Comparison of ENCODE assay signal across 7 mouse cellular contexts in the genomic region with DNA sequence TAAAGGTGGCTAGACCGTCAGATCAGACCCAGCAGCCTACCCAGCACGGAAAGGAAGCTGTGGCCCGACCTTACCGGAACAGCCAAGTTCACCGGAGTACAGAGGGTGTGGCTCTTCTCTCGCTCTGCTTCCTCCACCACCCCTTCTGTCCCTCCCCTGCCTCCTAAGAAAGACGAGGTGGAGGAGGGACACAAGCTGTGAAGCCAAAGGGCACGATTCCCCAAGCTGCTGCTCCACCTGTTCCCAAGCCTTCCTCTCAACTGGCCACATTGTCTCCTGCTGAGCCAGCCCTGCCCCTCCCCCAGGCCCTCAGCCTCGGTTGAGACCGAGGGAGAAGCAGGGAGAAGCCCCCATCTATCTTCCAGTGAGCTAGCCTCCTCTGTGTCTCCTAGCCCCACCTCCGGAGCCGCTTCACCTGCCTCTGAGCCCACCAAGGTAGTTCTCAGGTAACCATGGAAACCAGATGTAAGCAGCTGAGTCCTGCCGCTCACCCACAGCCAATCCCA. TPM values are rescaled to one million over a fixed set of nuclear protein-coding genes. Genes with fewer than 3 reads are reported as not detected.
A peak's percentile ranks its signal among the peaks of the same experiment; 100 is the strongest.
DNase-seq lines count a peak whose midpoint lies in the region; ATAC-seq and TF ChIP-seq lines count a peak whose summit lies in the region.

No protein-coding gene starts in this region.

- peak; percentile 75 for ATAC-seq in activated CD4-positive, CD25-positive, alpha-beta regulatory T cell, adult 4 months
- ATAC-seq in hindbrain, embryonic 16.5 days = peak; percentile 28; the same call in 1 of the 2 replicates
- no peak; the same call in 1 of the 2 replicates for ATAC-seq in liver, embryonic 11.5 days (replicated peaks; ENCODE audit: low FRiP score)
- no peak for ATAC-seq in monocyte, adult 5-6 weeks (replicated peaks; ENCODE audit: insufficient number of reproducible peaks, low FRiP score, low TSS enrichment, poor library complexity, severe bottlenecking)

- no peaks in the 10 kb centered on the region for H3K79me2 ChIP-seq in myocyte (ENCODE audit: control insufficient read depth, insufficient read depth)

- DNase-seq in ES-CJ7 (ENCODE audit: low read depth, low spot score) = peak; percentile 93
- no peak for DNase-seq in liver, embryonic 11.5 days (ENCODE audit: low spot score)
- no peak for DNase-seq in layer of hippocampus, postnatal 10 days (ENCODE audit: low spot score in 2 of 2)

- H3ac ChIP-seq in myocyte (ENCODE audit: control insufficient read depth, insufficient read length) = no peak overlapping the region

- H3K4me2 ChIP-seq in hindbrain, embryonic 16.5 days (ENCODE audit: low read length) = no peak overlapping the region; the same call in 1 of the 2 replicates
- H3K4me2 ChIP-seq in liver, embryonic 11.5 days = peak overlapping the region; percentile 54
- peak overlapping the region; percentile 38 for H3K4me2 ChIP-seq in myocyte (ENCODE audit: low read depth)

- H3K9ac ChIP-seq in hindbrain, embryonic 16.5 days (ENCODE audit: low read depth, low read length) = peak overlapping the region; percentile 29; the same call in 1 of the 2 replicates
- H3K9ac ChIP-seq in liver, embryonic 11.5 days (ENCODE audit: low read depth, low read length) = peak overlapping the region; percentile 42; the same call in 1 of the 2 replicates

- no peaks in the 10 kb centered on the region for H3K9me3 ChIP-seq in hindbrain, embryonic 16.5 days (ENCODE audit: control insufficient read depth, low read length)
- no peaks in the 10 kb centered on the region for H3K9me3 ChIP-seq in liver, embryonic 11.5 days (ENCODE audit: control insufficient read depth, low read length)

- TF ChIP-seq POLR2A in myocyte (IDR thresholded peaks at IDR 0.05; ENCODE audit: insufficient read length, low read depth) = peak; percentile 45

- H3K36me3 ChIP-seq in hindbrain, embryonic 16.5 days (ENCODE audit: control insufficient read depth, insufficient read depth, low read length) = peaks cover 44% of the 10 kb centered on the region
- H3K36me3 ChIP-seq in liver, embryonic 11.5 days (ENCODE audit: control insufficient read depth, insufficient read depth, low read length) = peaks cover 5% of the 10 kb centered on the region
- no peaks in the 10 kb centered on the region for H3K36me3 ChIP-seq in myocyte (ENCODE audit: control insufficient read depth, insufficient read depth)

- peaks cover 10% of the 10 kb centered on the region for H3K4me1 ChIP-seq in hindbrain, embryonic 16.5 days (ENCODE audit: control insufficient read depth, insufficient read depth, low read depth, low read length)
- peaks cover 43% of the 10 kb centered on the region for H3K4me1 ChIP-seq in liver, embryonic 11.5 days (replicated peaks; ENCODE audit: control insufficient read depth, insufficient read depth, low read length)

- no peaks in the 10 kb centered on the region for H3K27me3 ChIP-seq in hindbrain, embryonic 16.5 days (replicated peaks; ENCODE audit: control insufficient read depth, insufficient read depth, low read length)
- H3K27me3 ChIP-seq in liver, embryonic 11.5 days (replicated peaks; ENCODE audit: control insufficient read depth, insufficient read depth, low read length) = no peaks in the 10 kb centered on the region
- no peaks in the 10 kb centered on the region for H3K27me3 ChIP-seq in myocyte (ENCODE audit: control insufficient read depth, insufficient read depth, insufficient read length)

- no peak overlapping the region for H3K4me3 ChIP-seq in hindbrain, embryonic 16.5 days (ENCODE audit: low read length)
- H3K4me3 ChIP-seq in liver, embryonic 11.5 days (ENCODE audit: low read depth, low read length) = peak overlapping the region; percentile 15; the same call in 1 of the 2 replicates
- no peak overlapping the region for H3K4me3 ChIP-seq in myocyte

- 0 out of 2 replicates have a peak overlapping the region, but pooled peaks have one; percentile 5 for H3K27ac ChIP-seq in hindbrain, embryonic 16.5 days (ENCODE audit: low read depth, low read length)
- peak overlapping the region; percentile 47; the same call in 1 of the 2 replicates for H3K27ac ChIP-seq in liver, embryonic 11.5 days (ENCODE audit: low read depth, low read length)

- WGBS in hindbrain, embryonic 16.5 days = 12% methylated on average over 13 of the region's 13 CpGs
- WGBS in liver, embryonic 11.5 days = 21% methylated on average over 13 of the region's 13 CpGs

TF ChIP-seq in myocyte, 11 proteins besides CTCF, POLR2A, EP300 and RAD21:
- TF ChIP-seq MYOD1 (IDR thresholded peaks at IDR 0.05; ENCODE audit: control insufficient read depth in 1 of 3, insufficient read length in 2 of 3, low read depth in 2 of 3) (peak in 2 of 3 experiments; percentile 47 to 90), REST (IDR thresholded peaks at IDR 0.05; ENCODE audit: insufficient read depth, insufficient read length) (no peak), SRF (IDR thresholded peaks at IDR 0.05; ENCODE audit: control insufficient read depth, insufficient read length, low read depth) (no peak), E2F4 (IDR thresholded peaks at IDR 0.05; ENCODE audit: insufficient read depth) (no peak), POLR2AphosphoS2 (IDR thresholded peaks at IDR 0.05; ENCODE audit: insufficient read length, low read depth) (peak; percentile 30), MAX (IDR thresholded peaks at IDR 0.05; ENCODE audit: low read depth) (no peak), MYOG (IDR thresholded peaks at IDR 0.05; ENCODE audit: control insufficient read depth in 1 of 3, insufficient read depth in 1 of 3, insufficient read length in 2 of 3, low read depth in 2 of 3) (peak in 1 of 3 experiments; percentile 69)

RNA-seq across cellular contexts. Expression of gene Mroh3, which starts 38.5 kb away (rescaled TPM):
- not detected for polyA plus RNA-seq in activated CD4-positive, CD25-positive, alpha-beta regulatory T cell, adult 4 months (2017; shearing (Covaris generic))
- not detected in 2 replicates for polyA plus RNA-seq in hindbrain, embryonic 16.5 days (2015; fragmentation: Nextera tagmentation; extraction: Ambion mirVana)
- polyA plus RNA-seq in liver, embryonic 11.5 days (2014; fragmentation: Nextera tagmentation; extraction: Ambion mirVana) = not detected in 2 replicates
- polyA plus RNA-seq in myocyte (2012; fragmentation: generic; extraction: Trizol) = 0.16 TPM
- total RNA-seq in monocyte, adult 5-6 weeks (2017) = 0.32 TPM in 1 of 3 replicates, not detected in the others
- 1 to 10 TPM; 2.2 to 2.3 TPM for total RNA-seq in layer of hippocampus, postnatal 10 days (2021)

RNA-seq across cellular contexts. Expression of gene Kif21b, which starts 43.0 kb away (rescaled TPM):
- 10 to 100 TPM; 26.6 to 31.2 TPM for polyA plus RNA-seq in activated CD4-positive, CD25-positive, alpha-beta regulatory T cell, adult 4 months (2017; shearing (Covaris generic))
- 43.6 and 44.3 TPM in 2 replicates for polyA plus RNA-seq in hindbrain, embryonic 16.5 days (2015; fragmentation: Nextera tagmentation; extraction: Ambion mirVana)
- polyA plus RNA-seq in liver, embryonic 11.5 days (2014; fragmentation: Nextera tagmentation; extraction: Ambion mirVana) = 3.6 and 4.8 TPM in 2 replicates
- polyA plus RNA-seq in myocyte (2012; fragmentation: generic; extraction: Trizol) = 16.8 TPM
- total RNA-seq in monocyte, adult 5-6 weeks (2017) = 77.9 to 156 TPM (median 101 TPM) in 3 replicates
- 100 to 1,000 TPM; 182 to 199 TPM for total RNA-seq in layer of hippocampus, postnatal 10 days (2021)

RNA-seq across cellular contexts. Expression of gene Inava, which starts 59.9 kb away (rescaled TPM):
- not detected for polyA plus RNA-seq in activated CD4-positive, CD25-positive, alpha-beta regulatory T cell, adult 4 months (2017; shearing (Covaris generic))
- 2.6 TPM in 2 replicates for polyA plus RNA-seq in hindbrain, embryonic 16.5 days (2015; fragmentation: Nextera tagmentation; extraction: Ambion mirVana)
- polyA plus RNA-seq in liver, embryonic 11.5 days (2014; fragmentation: Nextera tagmentation; extraction: Ambion mirVana) = 3.1 and 3.2 TPM in 2 replicates
- polyA plus RNA-seq in myocyte (2012; fragmentation: generic; extraction: Trizol) = 11.1 TPM
- total RNA-seq in monocyte, adult 5-6 weeks (2017) = not detected in 3 replicates
- total RNA-seq in layer of hippocampus, postnatal 10 days (2021) = 1 to 10 TPM; 7.6 TPM

Comparison
In these comparisons a context has a peak if more than half of its experiments do, and no peak if none do; other contexts are left out.
1. ATAC-seq: peak in activated CD4-positive, CD25-positive, alpha-beta regulatory T cell, adult 4 months (single experiment) and hindbrain, embryonic 16.5 days (single experiment); none in liver, embryonic 11.5 days (single experiment) and monocyte, adult 5-6 weeks (single experiment).